8 mouse cellular contexts compared by ENCODE assay signal in the genomic region with DNA sequence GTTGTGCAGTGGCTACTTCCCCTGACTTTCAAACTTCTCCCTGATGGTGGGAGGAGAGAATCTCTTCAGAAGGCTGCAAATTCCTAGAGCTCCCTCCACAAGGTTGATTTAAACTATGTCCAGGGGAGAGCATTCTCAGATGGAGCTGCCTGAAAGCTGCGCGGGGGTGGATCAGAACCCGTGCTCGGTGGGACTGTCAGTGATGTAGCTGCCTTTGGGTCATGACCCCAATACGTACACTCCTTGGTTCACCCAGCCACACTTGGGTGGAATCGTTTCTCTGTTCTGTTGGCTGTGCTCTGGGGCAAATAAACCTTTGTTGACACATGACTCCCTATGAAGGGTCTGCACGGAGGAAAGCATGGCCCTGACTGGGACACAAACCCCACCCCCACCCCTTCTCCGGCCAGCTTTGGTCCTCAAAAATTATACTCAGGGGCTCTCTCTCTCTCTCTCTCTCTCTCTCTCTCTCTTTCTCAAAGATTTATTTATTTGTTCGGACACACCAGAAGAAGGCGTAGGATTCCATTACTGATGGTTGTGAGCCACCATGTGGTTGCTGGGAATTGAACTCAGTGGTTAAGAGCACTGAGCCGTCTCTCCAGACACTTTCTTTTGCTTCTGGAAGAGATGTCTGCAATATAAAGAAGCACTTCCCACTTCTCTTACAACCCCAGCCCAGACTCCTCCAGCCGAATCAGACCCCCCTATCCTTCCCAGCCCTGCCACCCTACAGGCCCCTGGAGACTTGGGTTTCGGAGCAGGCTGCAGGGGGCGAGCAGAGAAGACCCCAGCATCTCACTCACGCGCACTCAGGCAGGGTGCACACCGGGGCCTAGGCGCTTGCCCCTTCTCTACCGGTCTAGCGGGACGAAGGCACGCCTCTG. TPM values are rescaled to one million over a fixed set of nuclear protein-coding genes. Genes with fewer than 3 reads are reported as not detected.
DNase-seq lines count a peak whose midpoint lies in the region; ATAC-seq and TF ChIP-seq lines count a peak whose summit lies in the region.

No protein-coding gene starts in this region.

- no peaks in the 10 kb centered on the region for H3K27me3 ChIP-seq in E14TG2a.4 (ENCODE audit: insufficient read depth, low read length)
- no peaks in the 10 kb centered on the region for H3K27me3 ChIP-seq in forebrain, embryonic 15.5 days
- H3K27me3 ChIP-seq in liver, embryonic 16.5 days (ENCODE audit: control insufficient read depth, insufficient read depth, low read depth, low read length), result no peaks in the 10 kb centered on the region

- TF ChIP-seq CTCF in gastrocnemius, adult 2 months (IDR thresholded peaks at IDR 0.05), result no peak
- TF ChIP-seq CTCF in E14TG2a.4 (conservative IDR thresholded peaks at IDR 0.05; ENCODE audit: low read length), result no peak

- H3K36me3 ChIP-seq in E14TG2a.4 (ENCODE audit: insufficient read depth, low read length), result peaks cover 7% of the 10 kb centered on the region
- H3K36me3 ChIP-seq in forebrain, embryonic 15.5 days, result peaks cover 37% of the 10 kb centered on the region
- H3K36me3 ChIP-seq in liver, embryonic 16.5 days (ENCODE audit: control insufficient read depth, insufficient read depth), result peaks cover 21% of the 10 kb centered on the region

- H3K9me3 ChIP-seq in E14TG2a.4 (ENCODE audit: low read length), result peaks cover 44% of the 10 kb centered on the region
- no peaks in the 10 kb centered on the region for H3K9me3 ChIP-seq in forebrain, embryonic 15.5 days
- H3K9me3 ChIP-seq in liver, embryonic 16.5 days (replicated peaks; ENCODE audit: control insufficient read depth, low read length), result no peaks in the 10 kb centered on the region

- H3K4me1 ChIP-seq in E14TG2a.4 (replicated peaks; ENCODE audit: low read depth, low read length), result no peaks in the 10 kb centered on the region
- peaks cover 26% of the 10 kb centered on the region for H3K4me1 ChIP-seq in forebrain, embryonic 15.5 days
- H3K4me1 ChIP-seq in liver, embryonic 16.5 days (ENCODE audit: control insufficient read depth, low read depth, low read length), result peaks cover 25% of the 10 kb centered on the region

- H3K9ac ChIP-seq in forebrain, embryonic 15.5 days (replicated peaks), result peak overlapping the region; percentile 71
- H3K9ac ChIP-seq in liver, embryonic 16.5 days (ENCODE audit: low read depth, low read length), result peak overlapping the region; percentile 92

- 8% methylated on average over 22 of the region's 22 CpGs for WGBS in forebrain, embryonic 15.5 days
- 6% methylated on average over 22 of the region's 22 CpGs for WGBS in liver, embryonic 16.5 days (ENCODE audit: insufficient replicate concordance)

- peak overlapping the region; percentile 91 for H3K27ac ChIP-seq in gastrocnemius, adult 2 months
- peak overlapping the region; percentile 84 for H3K27ac ChIP-seq in forebrain, embryonic 15.5 days (replicated peaks)
- peak overlapping the region; percentile 88 for H3K27ac ChIP-seq in liver, embryonic 16.5 days (ENCODE audit: low read length)

- peak overlapping the region; percentile 77 for H3K4me2 ChIP-seq in forebrain, embryonic 15.5 days (replicated peaks)
- H3K4me2 ChIP-seq in liver, embryonic 16.5 days (ENCODE audit: low read depth, low read length), result peak overlapping the region; percentile 83

- no peak for DNase-seq in gastrocnemius, adult 2 months
- no peak for DNase-seq in gastrocnemius, postnatal 25 days
- DNase-seq in urinary bladder, postnatal 25 days (ENCODE audit: low spot score), result no peak
- no peak for DNase-seq in cerebellum, adult 18-20 months
- DNase-seq in kidney, adult 9 months, result no peak

- peak overlapping the region; percentile 96 for H3K4me3 ChIP-seq in gastrocnemius, adult 2 months
- peak overlapping the region; percentile 74 for H3K4me3 ChIP-seq in E14TG2a.4 (replicated peaks; ENCODE audit: low read length)
- H3K4me3 ChIP-seq in forebrain, embryonic 15.5 days, result peak overlapping the region; percentile 67
- H3K4me3 ChIP-seq in liver, embryonic 16.5 days (ENCODE audit: low read depth, low read length), result peak overlapping the region; percentile 100

- ATAC-seq in forebrain, embryonic 15.5 days (replicated peaks), result peak; percentile 3; the same call in 1 of the 2 replicates
- ATAC-seq in liver, embryonic 16.5 days (ENCODE audit: low read depth), result no peak

- intact Hi-C loops in gastrocnemius, adult 2 months (cut with DNase I), result loop anchor here (2.0 kb wide), 1 partner anchor 29 kb away; no protein-coding TSS in a partner anchor

RNA-seq across cellular contexts. Expression of gene Miip, which starts 0.8 kb away (rescaled TPM):
- total RNA-seq in gastrocnemius, adult 2 months (2021), result 1 to 10 TPM; 5.1 to 5.5 TPM
- 1 to 10 TPM; 4.3 to 4.4 TPM for total RNA-seq in gastrocnemius, postnatal 25 days (2021)
- 55.0 and 55.3 TPM in 2 replicates for polyA plus RNA-seq in forebrain, embryonic 15.5 days (2015; fragmentation: Nextera tagmentation; extraction: Ambion mirVana)
- 26.9 and 29.4 TPM in 2 replicates for polyA plus RNA-seq in liver, embryonic 16.5 days (2015; fragmentation: Nextera tagmentation; extraction: Ambion mirVana)

RNA-seq across cellular contexts. Expression of gene Fv1, which starts 1.0 kb away (rescaled TPM):
- total RNA-seq in gastrocnemius, adult 2 months (2021), result 1 to 10 TPM; 7.3 to 7.7 TPM
- 1 to 10 TPM; 4.7 to 5.5 TPM for total RNA-seq in gastrocnemius, postnatal 25 days (2021)
- polyA plus RNA-seq in forebrain, embryonic 15.5 days (2015; fragmentation: Nextera tagmentation; extraction: Ambion mirVana), result 12.7 and 12.8 TPM in 2 replicates
- polyA plus RNA-seq in liver, embryonic 16.5 days (2015; fragmentation: Nextera tagmentation; extraction: Ambion mirVana), result 1.8 and 2.0 TPM in 2 replicates

RNA-seq across cellular contexts. Expression of gene Zfp933, which starts 19.6 kb away (rescaled TPM):
- 1 to 10 TPM; 8.6 to 9.5 TPM for total RNA-seq in gastrocnemius, adult 2 months (2021)
- total RNA-seq in gastrocnemius, postnatal 25 days (2021), result 1 to 10 TPM; 8.1 to 8.2 TPM
- 8.3 and 10.7 TPM in 2 replicates for polyA plus RNA-seq in forebrain, embryonic 15.5 days (2015; fragmentation: Nextera tagmentation; extraction: Ambion mirVana)
- polyA plus RNA-seq in liver, embryonic 16.5 days (2015; fragmentation: Nextera tagmentation; extraction: Ambion mirVana), result 1.3 and 1.5 TPM in 2 replicates

RNA-seq across cellular contexts. Expression of gene Mfn2, which starts 36.7 kb away (rescaled TPM):
- 100 to 1,000 TPM; 416 to 452 TPM for total RNA-seq in gastrocnemius, adult 2 months (2021)
- total RNA-seq in gastrocnemius, postnatal 25 days (2021), result 100 to 1,000 TPM; 346 to 413 TPM
- polyA plus RNA-seq in forebrain, embryonic 15.5 days (2015; fragmentation: Nextera tagmentation; extraction: Ambion mirVana), result 73.6 and 77.2 TPM in 2 replicates
- polyA plus RNA-seq in liver, embryonic 16.5 days (2015; fragmentation: Nextera tagmentation; extraction: Ambion mirVana), result 15.9 and 16.2 TPM in 2 replicates

RNA-seq across cellular contexts. Expression of gene Zfp984, which starts 58.2 kb away (rescaled TPM):
- total RNA-seq in gastrocnemius, adult 2 months (2021), result 1 to 10 TPM; 1.1 TPM
- total RNA-seq in gastrocnemius, postnatal 25 days (2021), result under 1 TPM; 0.84 to 0.99 TPM
- polyA plus RNA-seq in forebrain, embryonic 15.5 days (2015; fragmentation: Nextera tagmentation; extraction: Ambion mirVana), result 4.9 and 5.3 TPM in 2 replicates
- 3.2 and 3.4 TPM in 2 replicates for polyA plus RNA-seq in liver, embryonic 16.5 days (2015; fragmentation: Nextera tagmentation; extraction: Ambion mirVana)
